Mouse (Mus musculus): Measurements from ENCODE around the gene Cnksr3. TPM values are rescaled to one million over a fixed set of nuclear protein-coding genes. Genes with fewer than 3 reads are reported as not detected.

Cnksr3 gene
- polyA plus RNA-seq, 1 experiment from 2014 or later, result 11.4 TPM

DNA sequence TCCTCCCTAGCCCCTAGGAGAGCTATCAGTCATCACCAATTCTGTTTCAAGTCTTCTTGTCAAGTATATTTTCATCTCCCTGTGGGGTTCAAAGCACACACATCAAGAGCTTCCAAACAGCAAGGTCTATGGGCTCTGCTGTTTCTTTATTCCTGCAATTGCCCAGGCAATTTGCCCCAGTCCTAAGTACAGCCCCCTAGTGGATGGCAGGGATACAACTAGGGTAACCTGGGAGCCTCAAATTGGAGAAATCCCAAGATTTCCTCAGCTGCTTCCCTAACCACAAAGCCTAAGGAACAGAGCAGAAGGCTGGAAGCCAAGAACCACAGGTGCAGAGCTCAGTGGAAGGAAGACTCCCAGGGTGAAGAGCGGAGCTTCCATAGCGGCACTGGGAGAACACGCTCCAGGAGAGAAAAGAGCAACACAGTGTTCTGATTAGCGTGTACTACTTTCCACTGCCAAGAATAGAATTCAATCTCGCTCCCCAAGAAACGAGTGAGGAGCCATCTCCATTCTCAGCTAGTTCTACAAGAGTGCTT lies 100.5 kb downstream of the Cnksr3 start:
- no peaks in the 10 kb centered on the region for H3K9me3 ChIP-seq (ENCODE audit: low read depth, low read length)
- H3K27me3 ChIP-seq (ENCODE audit: insufficient read depth, low read length), result no peaks in the 10 kb centered on the region
- no peaks in the 10 kb centered on the region for H3K4me1 ChIP-seq (ENCODE audit: insufficient read depth)
- DNase-seq (no peak), ATAC-seq (ENCODE audit: insufficient read depth) (no peak)
- H3K36me3 ChIP-seq (ENCODE audit: insufficient read depth), result no peaks in the 10 kb centered on the region
- H3K27ac ChIP-seq (ENCODE audit: low read depth), result no peak overlapping the region
- WGBS, result 86% methylated on average over 6 of the region's 6 CpGs
- no peak overlapping the region for H3K9ac ChIP-seq
- H3K4me3 ChIP-seq (ENCODE audit: low read depth, low read length), result no peak overlapping the region
- H3K4me2 ChIP-seq, result no peak overlapping the region
- 0 out of 2 replicates have a peak, but pooled peaks have one; percentile 16 for TF ChIP-seq CTCF (IDR thresholded peaks at IDR 0.05; ENCODE audit: low read depth)

DNA sequence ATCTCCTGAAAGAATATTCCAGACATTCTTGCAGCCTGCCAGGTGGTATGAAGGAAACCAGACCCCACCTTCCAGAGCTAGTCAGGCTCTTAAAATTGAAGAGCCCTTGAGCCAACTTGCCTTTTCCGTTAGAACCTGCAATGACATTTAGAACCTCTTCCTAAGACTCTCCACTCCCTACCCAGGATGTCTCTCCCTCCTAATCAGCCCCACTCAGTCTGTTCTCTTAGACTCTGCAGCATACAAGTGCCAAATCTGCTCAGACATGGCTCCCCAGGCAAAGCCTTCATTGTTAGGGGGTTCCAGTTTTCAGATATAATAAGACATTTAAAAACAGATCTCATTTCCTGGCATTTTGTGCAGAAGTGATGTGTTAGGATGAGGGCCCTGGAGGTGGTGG lies 108.2 kb downstream of the Cnksr3 start:
- no peak overlapping the region for H3K4me2 ChIP-seq
- WGBS, result 33% methylated on average over 1 of the region's 1 CpGs

GRCm38 (mm10) chr10:7077971-7078370 lies 134.1 kb downstream of the Cnksr3 start:
- no peak for ATAC-seq (ENCODE audit: insufficient read depth)
- 0 out of 2 replicates have a peak overlapping the region, but pooled peaks have one; percentile 12 for H3K27ac ChIP-seq (ENCODE audit: low read depth)
- WGBS, result 70% methylated on average over 1 of the region's 1 CpGs

More for the DNA sequence above, 108.2 kb downstream of the Cnksr3 start:
- no peaks in the 10 kb centered on the region for H3K9me3 ChIP-seq (ENCODE audit: low read depth, low read length)
- no peak for TF ChIP-seq CTCF (IDR thresholded peaks at IDR 0.05; ENCODE audit: low read depth)
- H3K4me3 ChIP-seq (ENCODE audit: low read depth, low read length), result no peak overlapping the region
- H3K27me3 ChIP-seq (ENCODE audit: insufficient read depth, low read length), result no peaks in the 10 kb centered on the region
- H3K4me1 ChIP-seq (ENCODE audit: insufficient read depth), result no peaks in the 10 kb centered on the region
- DNase-seq (no peak), ATAC-seq (ENCODE audit: insufficient read depth) (no peak)
- no peak overlapping the region for H3K27ac ChIP-seq (ENCODE audit: low read depth)
- no peaks in the 10 kb centered on the region for H3K36me3 ChIP-seq (ENCODE audit: insufficient read depth)
- H3K9ac ChIP-seq, result no peak overlapping the region

GRCm38 (mm10) chr10:7077389-7077808 lies 134.6 kb downstream of the Cnksr3 start:
- H3K4me1 ChIP-seq (ENCODE audit: insufficient read depth), result no peaks in the 10 kb centered on the region
- H3K36me3 ChIP-seq (ENCODE audit: insufficient read depth), result no peaks in the 10 kb centered on the region
- H3K9me3 ChIP-seq (ENCODE audit: low read depth, low read length), result no peaks in the 10 kb centered on the region
- no peak overlapping the region for H3K4me3 ChIP-seq (ENCODE audit: low read depth, low read length)
- no peak for TF ChIP-seq CTCF (IDR thresholded peaks at IDR 0.05; ENCODE audit: low read depth)
- H3K4me2 ChIP-seq, result peak overlapping the region; percentile 39
- peak overlapping the region; percentile 73 for H3K27ac ChIP-seq (ENCODE audit: low read depth)
- H3K9ac ChIP-seq, result no peak overlapping the region
- peak; percentile 66 for DNase-seq
- peak; percentile 74 for ATAC-seq (ENCODE audit: insufficient read depth)
- no peaks in the 10 kb centered on the region for H3K27me3 ChIP-seq (ENCODE audit: insufficient read depth, low read length)
- WGBS, result 35% methylated on average over 7 of the region's 7 CpGs

More at GRCm38 (mm10) chr10:7077971-7078370, 134.1 kb downstream of the Cnksr3 start:
- H3K36me3 ChIP-seq (ENCODE audit: insufficient read depth), result no peaks in the 10 kb centered on the region
- no peaks in the 10 kb centered on the region for H3K27me3 ChIP-seq (ENCODE audit: insufficient read depth, low read length)
- H3K4me2 ChIP-seq, result no peak overlapping the region
- no peaks in the 10 kb centered on the region for H3K9me3 ChIP-seq (ENCODE audit: low read depth, low read length)
- no peak for DNase-seq
- TF ChIP-seq CTCF (IDR thresholded peaks at IDR 0.05; ENCODE audit: low read depth), result no peak
- H3K4me1 ChIP-seq (ENCODE audit: insufficient read depth), result no peaks in the 10 kb centered on the region
- H3K9ac ChIP-seq, result no peak overlapping the region
- no peak overlapping the region for H3K4me3 ChIP-seq (ENCODE audit: low read depth, low read length)

GRCm38 (mm10) chr10:7076662-7077211 lies 135.3 kb downstream of the Cnksr3 start:
- ATAC-seq (ENCODE audit: insufficient read depth), result peak; percentile 84
- Histone ChIP-seq H3K4me3 (ENCODE audit: low read depth, low read length) (no peak overlapping the region), H3K27me3 (ENCODE audit: insufficient read depth, low read length) (no peaks in the 10 kb centered on the region), H3K27ac (ENCODE audit: low read depth) (peak overlapping the region; percentile 60; the same call in 1 of the 2 replicates), H3K4me1 (ENCODE audit: insufficient read depth) (no peaks in the 10 kb centered on the region), H3K9me3 (ENCODE audit: low read depth, low read length) (no peaks in the 10 kb centered on the region), H3K4me2 (peak overlapping the region; percentile 44), H3K9ac (no peak overlapping the region), H3K36me3 (ENCODE audit: insufficient read depth) (no peaks in the 10 kb centered on the region)
- TF ChIP-seq CTCF (IDR thresholded peaks at IDR 0.05; ENCODE audit: low read depth), result no peak
- WGBS, result 27% methylated on average over 7 of the region's 8 CpGs
- peak; percentile 77 for DNase-seq

GRCm38 (mm10) chr10:7076201-7076600 lies 135.8 kb downstream of the Cnksr3 start:
- no peak overlapping the region for H3K9ac ChIP-seq
- no peaks in the 10 kb centered on the region for H3K9me3 ChIP-seq (ENCODE audit: low read depth, low read length)
- H3K4me1 ChIP-seq (ENCODE audit: insufficient read depth), result no peaks in the 10 kb centered on the region
- peak; percentile 88 for TF ChIP-seq CTCF (IDR thresholded peaks at IDR 0.05; ENCODE audit: low read depth)
- no peaks in the 10 kb centered on the region for H3K27me3 ChIP-seq (ENCODE audit: insufficient read depth, low read length)
- no peak overlapping the region for H3K4me3 ChIP-seq (ENCODE audit: low read depth, low read length)
- WGBS, result 9% methylated on average over 8 of the region's 8 CpGs
- no peaks in the 10 kb centered on the region for H3K36me3 ChIP-seq (ENCODE audit: insufficient read depth)
- H3K4me2 ChIP-seq, result peak overlapping the region; percentile 44
- DNase-seq, result peak; percentile 90
- ATAC-seq (ENCODE audit: insufficient read depth), result peak; percentile 84
- peak overlapping the region; percentile 60; the same call in 1 of the 2 replicates for H3K27ac ChIP-seq (ENCODE audit: low read depth)

- ATAC-seq (ENCODE audit: insufficient read depth) (no peak), DNase-seq (no peak)
- WGBS, result 86% methylated on average over 2 of the region's 2 CpGs
- Histone ChIP-seq H3K4me1 (ENCODE audit: insufficient read depth) (no peaks in the 10 kb centered on the region), H3K4me3 (ENCODE audit: low read depth, low read length) (no peak overlapping the region), H3K9ac (no peak overlapping the region), H3K27me3 (ENCODE audit: insufficient read depth, low read length) (no peaks in the 10 kb centered on the region), H3K27ac (ENCODE audit: low read depth) (no peak overlapping the region), H3K36me3 (ENCODE audit: insufficient read depth) (no peaks in the 10 kb centered on the region), H3K9me3 (ENCODE audit: low read depth, low read length) (no peaks in the 10 kb centered on the region), H3K4me2 (no peak overlapping the region)
- no peak for TF ChIP-seq CTCF (IDR thresholded peaks at IDR 0.05; ENCODE audit: low read depth)
Measured at GRCm38 (mm10) chr10:7075661-7076060, 136.4 kb downstream of the Cnksr3 start.
